Mouse (Mus musculus) liver, postnatal 0 days (tissue): ENCODE results near the gene Sod2.

ENCODE experiments used
- CTCF ChIP-seq: sonication (generic); IDR thresholded peaks from 2 replicates; pipeline ENCODE4 v1.5.1; 2016; ENCODE audit warnings: antibody characterized with exemption, low read depth
- EP300 ChIP-seq: IDR thresholded peaks from 2 replicates; pipeline ENCODE4 v1.6.1; 2016; ENCODE audit warnings: antibody characterized with exemption, low read depth, mild to moderate bottlenecking

DNA sequence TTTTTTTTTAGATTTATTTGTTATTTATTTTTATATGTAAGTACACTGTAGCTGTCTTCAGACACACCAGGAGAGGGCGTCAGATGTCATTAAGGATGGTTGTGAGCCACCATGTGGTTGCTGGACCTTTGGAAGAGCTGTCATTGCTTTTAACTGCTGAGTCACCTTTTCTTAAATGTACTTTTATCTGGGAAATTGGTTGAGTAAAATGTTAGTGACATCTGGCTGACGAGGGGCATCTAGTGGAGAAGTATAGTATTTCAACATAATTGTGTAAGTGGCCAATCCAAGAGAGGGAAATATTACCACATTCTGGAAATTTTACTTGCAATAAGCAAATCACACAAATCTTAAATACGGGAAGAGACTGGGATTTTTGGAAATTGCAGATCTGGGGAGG lies 3.2 kb downstream of the Sod2 start:
- TF ChIP-seq CTCF (peak; percentile 72), EP300 (peak; percentile 42; the same call in 1 of the 2 replicates)
